Mouse (Mus musculus): Measurements from ENCODE around the gene Spata13. TPM values are rescaled to one million over a fixed set of nuclear protein-coding genes. Genes with fewer than 3 reads are reported as not detected.

The Spata13 gene
- total and polyA plus RNA-seq, 2 experiments from 2014 or later, result 13.9 to 50.9 TPM

DNA sequence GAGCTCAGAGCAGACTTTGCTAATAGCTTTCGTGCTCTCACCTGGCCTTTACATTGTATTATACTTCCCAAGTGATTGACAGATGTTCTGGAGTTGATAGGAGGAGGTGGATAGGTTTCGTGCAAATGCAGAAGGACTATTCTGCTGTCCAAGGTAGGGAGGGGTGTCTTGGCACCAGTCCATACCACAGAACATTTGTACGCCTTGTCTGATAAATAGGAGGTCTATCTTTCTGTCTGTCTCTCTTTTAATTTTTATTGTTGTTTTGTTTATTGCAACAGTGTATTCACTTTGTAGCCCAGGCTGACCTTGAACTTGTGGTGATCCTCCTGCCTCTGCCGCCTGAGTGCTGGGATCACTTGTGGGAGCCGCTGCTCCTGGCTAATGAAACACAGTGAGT lies 163.8 kb downstream of the Spata13 start:
- Histone ChIP-seq H3K4me2 (ENCODE audit: low read depth, low read length) (no peak overlapping the region), H3K27me3 (ENCODE audit: control insufficient read depth, insufficient read depth, low read length) (no peaks in the 10 kb centered on the region), H3K9me3 (replicated peaks; ENCODE audit: control insufficient read depth, low read length) (no peaks in the 10 kb centered on the region), H3K9ac (replicated peaks; ENCODE audit: low read depth, low read length) (no peak overlapping the region), H3K36me3 (replicated peaks; ENCODE audit: control insufficient read depth, insufficient read depth, low read length) (peaks cover 31% of the 10 kb centered on the region), H3K4me1 (ENCODE audit: control insufficient read depth, insufficient read depth) (no peaks in the 10 kb centered on the region), H3K27ac (ENCODE audit: low read depth) (no peak overlapping the region), H3K4me3 (ENCODE audit: low read depth, low read length) (no peak overlapping the region)
- ATAC-seq (ENCODE audit: insufficient read depth, low read depth) (no peak), DNase-seq (ENCODE audit: low spot score) (no peak)
- WGBS, result 87% methylated on average over 5 of the region's 5 CpGs
- TF ChIP-seq CTCF (IDR thresholded peaks at IDR 0.05; ENCODE audit: low read depth) (no peak), EP300 (IDR thresholded peaks at IDR 0.05; ENCODE audit: low read depth) (no peak)

DNA sequence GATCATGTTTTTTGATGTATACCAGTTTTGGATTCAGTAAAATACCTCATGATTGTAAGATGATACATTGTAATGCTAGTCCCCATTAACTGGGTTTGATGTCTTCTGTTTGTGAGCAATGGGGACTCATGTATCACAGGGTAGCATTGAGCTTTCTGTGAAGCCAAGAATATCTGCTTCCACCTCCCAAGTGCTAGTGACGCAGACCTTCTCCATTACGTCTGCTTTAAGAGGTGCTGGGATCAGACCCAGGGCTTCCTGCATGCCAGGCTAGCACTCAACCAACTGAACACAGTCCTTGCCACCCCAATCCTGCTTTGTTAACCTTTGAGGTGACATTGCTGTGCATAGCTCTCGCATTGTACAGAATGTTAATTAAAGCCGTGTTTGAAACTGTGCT lies 164.9 kb downstream of the Spata13 start:
- Histone ChIP-seq H3K27me3 (ENCODE audit: control insufficient read depth, insufficient read depth, low read length) (no peaks in the 10 kb centered on the region), H3K9me3 (replicated peaks; ENCODE audit: control insufficient read depth, low read length) (no peaks in the 10 kb centered on the region), H3K4me3 (ENCODE audit: low read depth, low read length) (no peak overlapping the region), H3K4me2 (ENCODE audit: low read depth, low read length) (no peak overlapping the region), H3K4me1 (ENCODE audit: control insufficient read depth, insufficient read depth) (no peaks in the 10 kb centered on the region), H3K27ac (ENCODE audit: low read depth) (no peak overlapping the region), H3K36me3 (replicated peaks; ENCODE audit: control insufficient read depth, insufficient read depth, low read length) (peaks cover 41% of the 10 kb centered on the region), H3K9ac (replicated peaks; ENCODE audit: low read depth, low read length) (no peak overlapping the region)
- ATAC-seq (ENCODE audit: insufficient read depth, low read depth) (no peak), DNase-seq (ENCODE audit: low spot score) (no peak)
- no peak for TF ChIP-seq EP300 (IDR thresholded peaks at IDR 0.05; ENCODE audit: low read depth)
- no peak for TF ChIP-seq CTCF (IDR thresholded peaks at IDR 0.05; ENCODE audit: low read depth)
- WGBS, result 70% methylated on average over 4 of the region's 4 CpGs

DNA sequence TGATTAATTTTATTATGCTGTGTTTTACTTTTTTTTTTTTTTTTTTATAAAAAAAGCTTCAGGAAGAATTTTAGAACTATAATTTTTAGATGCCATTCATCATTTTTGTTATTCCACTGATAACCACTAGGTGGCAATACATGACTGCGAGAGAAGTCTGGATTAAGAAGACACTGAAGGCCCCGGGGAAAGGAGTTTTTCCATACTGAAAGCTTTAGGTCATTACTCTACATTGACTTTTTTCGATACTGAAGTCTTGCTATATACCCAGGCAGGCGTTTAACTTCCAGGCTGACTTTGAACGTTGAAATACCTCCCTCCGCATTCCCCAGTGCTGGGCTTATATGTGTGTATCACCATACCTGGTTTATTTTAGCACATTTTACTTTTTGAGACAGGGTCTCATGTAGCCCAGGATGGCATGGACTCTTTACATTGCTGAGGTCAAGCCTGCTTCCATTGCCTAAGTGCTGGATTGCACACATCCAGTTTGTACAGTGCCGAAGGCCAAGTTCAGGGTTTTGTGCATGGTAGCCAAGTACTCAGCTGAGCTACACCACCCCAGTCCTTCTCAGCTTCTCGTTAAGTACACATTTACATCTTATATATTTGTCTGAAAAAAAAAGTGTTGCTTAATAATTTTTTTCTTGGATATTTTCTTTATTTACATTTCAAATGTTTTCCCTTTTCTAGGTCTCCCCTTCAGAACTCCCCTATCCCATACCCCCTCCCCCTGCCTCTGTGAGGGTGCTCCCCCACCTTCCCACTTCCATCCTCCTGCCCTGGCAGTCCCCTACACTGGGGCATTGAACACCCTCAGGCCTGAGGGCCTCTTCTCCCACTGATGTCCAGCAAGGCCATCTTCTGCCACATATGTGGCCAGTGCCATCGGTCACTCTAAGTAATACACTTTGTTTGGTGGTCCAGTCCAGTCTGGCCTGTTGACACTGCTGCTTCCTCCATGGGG lies 166.2 kb downstream of the Spata13 start:
- no peak overlapping the region for H3K27ac ChIP-seq (ENCODE audit: low read depth)
- 48% methylated on average over 9 of the region's 9 CpGs for WGBS
- peak; percentile 66 for DNase-seq (ENCODE audit: low spot score)

DNA sequence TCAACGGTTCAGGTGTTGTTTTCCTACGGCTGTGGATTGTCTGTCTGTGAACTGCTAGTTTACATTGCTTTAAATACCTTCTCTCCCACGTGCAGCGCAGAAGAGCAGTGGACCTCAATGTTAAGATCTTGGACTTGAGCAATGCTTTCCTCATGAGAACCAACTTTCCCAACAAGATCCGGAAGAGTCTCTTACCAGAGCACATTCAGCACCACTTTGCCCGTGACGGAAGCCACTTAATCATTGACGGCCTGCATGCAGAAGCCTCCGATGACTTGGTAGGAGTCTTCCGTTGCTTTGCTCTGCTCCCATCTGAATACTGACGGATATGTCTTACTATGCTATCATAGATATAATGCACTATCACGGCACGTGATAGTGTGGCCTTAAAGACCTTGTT lies 168.2 kb downstream of the Spata13 start:
- TF ChIP-seq CTCF (IDR thresholded peaks at IDR 0.05; ENCODE audit: low read depth), result no peak
- TF ChIP-seq EP300 (IDR thresholded peaks at IDR 0.05; ENCODE audit: low read depth), result no peak
- Histone ChIP-seq H3K9me3 (replicated peaks; ENCODE audit: control insufficient read depth, low read length) (no peaks in the 10 kb centered on the region), H3K4me3 (ENCODE audit: low read depth, low read length) (no peak overlapping the region), H3K4me2 (ENCODE audit: low read depth, low read length) (no peak overlapping the region), H3K4me1 (ENCODE audit: control insufficient read depth, insufficient read depth) (no peaks in the 10 kb centered on the region), H3K27ac (ENCODE audit: low read depth) (no peak overlapping the region), H3K9ac (replicated peaks; ENCODE audit: low read depth, low read length) (no peak overlapping the region), H3K27me3 (ENCODE audit: control insufficient read depth, insufficient read depth, low read length) (no peaks in the 10 kb centered on the region), H3K36me3 (replicated peaks; ENCODE audit: control insufficient read depth, insufficient read depth, low read length) (peaks cover 35% of the 10 kb centered on the region)
- ATAC-seq (ENCODE audit: insufficient read depth, low read depth) (no peak), DNase-seq (ENCODE audit: low spot score) (no peak)
- 93% methylated on average over 13 of the region's 13 CpGs for WGBS

More for the DNA sequence above, 166.2 kb downstream of the Spata13 start:
- Histone ChIP-seq H3K9ac (replicated peaks; ENCODE audit: low read depth, low read length) (no peak overlapping the region), H3K9me3 (replicated peaks; ENCODE audit: control insufficient read depth, low read length) (no peaks in the 10 kb centered on the region), H3K27me3 (ENCODE audit: control insufficient read depth, insufficient read depth, low read length) (no peaks in the 10 kb centered on the region), H3K4me1 (ENCODE audit: control insufficient read depth, insufficient read depth) (no peaks in the 10 kb centered on the region), H3K36me3 (replicated peaks; ENCODE audit: control insufficient read depth, insufficient read depth, low read length) (peaks cover 44% of the 10 kb centered on the region), H3K4me3 (ENCODE audit: low read depth, low read length) (no peak overlapping the region), H3K4me2 (ENCODE audit: low read depth, low read length) (no peak overlapping the region)
- ATAC-seq (ENCODE audit: insufficient read depth, low read depth), result no peak
- peak; percentile 71 for TF ChIP-seq CTCF (IDR thresholded peaks at IDR 0.05; ENCODE audit: low read depth)
- TF ChIP-seq EP300 (IDR thresholded peaks at IDR 0.05; ENCODE audit: low read depth), result no peak

DNA sequence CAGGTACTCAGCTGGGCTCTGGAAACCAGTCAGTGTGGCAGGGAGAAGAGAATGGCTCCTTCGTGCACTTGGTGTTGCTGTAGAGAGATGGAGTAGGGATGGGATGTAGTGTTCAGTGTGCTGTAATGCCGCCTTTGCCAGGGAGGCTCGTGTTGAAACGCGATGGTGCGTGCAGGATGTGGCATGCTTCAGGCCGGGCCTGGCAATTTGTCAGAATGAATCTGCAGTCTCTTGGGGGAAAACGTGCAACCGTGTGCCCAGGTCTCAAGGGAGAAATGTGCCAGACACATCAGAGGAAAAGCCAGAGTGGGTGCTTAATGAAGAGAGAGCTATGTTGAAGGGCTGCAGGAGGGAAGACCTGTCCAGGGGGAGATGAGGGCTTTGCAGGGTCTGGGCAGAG lies 171.2 kb downstream of the Spata13 start:
- no peak overlapping the region for H3K4me3 ChIP-seq (ENCODE audit: low read depth, low read length)
- TF ChIP-seq CTCF (IDR thresholded peaks at IDR 0.05; ENCODE audit: low read depth), result no peak
- TF ChIP-seq EP300 (IDR thresholded peaks at IDR 0.05; ENCODE audit: low read depth), result no peak
- ATAC-seq (ENCODE audit: insufficient read depth, low read depth) (no peak), DNase-seq (ENCODE audit: low spot score) (no peak)
- H3K4me2 ChIP-seq (ENCODE audit: low read depth, low read length), result no peak overlapping the region
- no peak overlapping the region for H3K27ac ChIP-seq (ENCODE audit: low read depth)
- 90% methylated on average over 9 of the region's 9 CpGs for whole genome bisulfite sequencing
- H3K27me3 ChIP-seq (ENCODE audit: control insufficient read depth, insufficient read depth, low read length), result no peaks in the 10 kb centered on the region
- H3K9ac ChIP-seq (replicated peaks; ENCODE audit: low read depth, low read length), result no peak overlapping the region
- H3K4me1 ChIP-seq (ENCODE audit: control insufficient read depth, insufficient read depth), result no peaks in the 10 kb centered on the region
- peaks cover 18% of the 10 kb centered on the region for H3K36me3 ChIP-seq (replicated peaks; ENCODE audit: control insufficient read depth, insufficient read depth, low read length)
- no peaks in the 10 kb centered on the region for H3K9me3 ChIP-seq (replicated peaks; ENCODE audit: control insufficient read depth, low read length)

Data from heart, postnatal 0 days (tissue).